Mouse (Mus musculus) stomach, postnatal 0 days (tissue): ENCODE data around the gene 4933402N22Rik. TPM values are rescaled to one million over a fixed set of nuclear protein-coding genes. Genes with fewer than 3 reads are reported as not detected.
"Not testable (repeated sequence)": the region's sequence is repeated elsewhere in the genome, so short reads cannot be mapped to it uniquely, and the experiment has no call there.

Source experiments
- ATAC-seq: fragments of 200-750 bp; cut with Nextera tagmentation; 2 replicates; pipeline ENCODE4 v1.8.0; 2017; ENCODE audit not compliant: low FRiP score, low TSS enrichment
- DNase-seq: peaks from one replicate; pipeline ENCODE4 v3.0.0-alpha.2; 2016; ENCODE audit warnings: low spot score
- H3K27ac ChIP-seq: fragments of 300-500 bp; sonication (generic); replicated peaks from 2 replicates; pipeline ENCODE4 v1.5.1; 2014; ENCODE audit warnings: mild to moderate bottlenecking, control low read depth
- H3K27me3 ChIP-seq: fragments of 300-500 bp; sonication (generic); 2 replicates; pipeline ENCODE4 v1.6.1; 2014; ENCODE audit warnings: low read length; ENCODE audit not compliant: control insufficient read depth, insufficient read depth
- H3K36me3 ChIP-seq: fragments of 300-500 bp; sonication (generic); 2 replicates; pipeline ENCODE4 v1.6.1; 2014; ENCODE audit warnings: low read length, mixed read lengths; ENCODE audit not compliant: control insufficient read depth, insufficient read depth
- H3K4me1 ChIP-seq: fragments of 300-500 bp; sonication (generic); replicated peaks from 2 replicates; pipeline ENCODE4 v1.6.1; 2014; ENCODE audit warnings: antibody characterized with exemption; ENCODE audit not compliant: control insufficient read depth, insufficient read depth
- H3K4me2 ChIP-seq: fragments of 300-500 bp; sonication (generic); replicated peaks from 2 replicates; pipeline ENCODE4 v1.6.1; 2014; ENCODE audit warnings: low read depth, mild to moderate bottlenecking, control low read depth, moderate library complexity
- H3K4me3 ChIP-seq: fragments of 300-500 bp; sonication (generic); 2 replicates; pipeline ENCODE4 v1.5.1; 2014; ENCODE audit warnings: low read depth, low read length, control low read depth
- H3K9ac ChIP-seq: fragments of 300-500 bp; sonication (generic); 2 replicates; pipeline ENCODE4 v1.6.1; 2014; ENCODE audit warnings: mild to moderate bottlenecking, low read length, control low read depth, mixed read lengths
- H3K9me3 ChIP-seq: fragments of 300-500 bp; sonication (generic); 2 replicates; pipeline ENCODE4 v1.6.1; 2016; ENCODE audit warnings: low read length; ENCODE audit not compliant: control insufficient read depth
- WGBS: fragments of 180-500 bp; shearing (Covaris S2); extraction: QIAGEN DNeasy Blood & Tissue Kit; methylation state at CpG from one replicate; pipeline ENCODE4 v1.1.7; 2014; 5-methylcytosine and 5-hydroxymethylcytosine counted together
- polyA plus RNA-seq: library from polyadenylated mRNA; unstranded; fragments of >200 nt; fragmentation: Nextera tagmentation; extraction: Ambion mirVana; gene quantifications from 2 replicates; pipeline ENCODE4 v1.2.1, GENCODE M21; 2015

4933402N22Rik gene
- polyA plus RNA-seq, result not detected in 2 replicates

- not testable (repeated sequence) for H3K4me3 ChIP-seq, H3K27me3 ChIP-seq, H3K4me2 ChIP-seq, H3K9me3 ChIP-seq, ATAC-seq, DNase-seq, H3K9ac ChIP-seq, H3K27ac ChIP-seq, H3K36me3 ChIP-seq, H3K4me1 ChIP-seq
- 100% methylated on average over 1 of the region's 2 CpGs for WGBS
These were observed at the start of gene 4933402N22Rik for GRCm38 (mm10) chr5:11917743-11918142. Gene 4933402N22Rik (plus strand): TSS chr5:11918043.

DNA sequence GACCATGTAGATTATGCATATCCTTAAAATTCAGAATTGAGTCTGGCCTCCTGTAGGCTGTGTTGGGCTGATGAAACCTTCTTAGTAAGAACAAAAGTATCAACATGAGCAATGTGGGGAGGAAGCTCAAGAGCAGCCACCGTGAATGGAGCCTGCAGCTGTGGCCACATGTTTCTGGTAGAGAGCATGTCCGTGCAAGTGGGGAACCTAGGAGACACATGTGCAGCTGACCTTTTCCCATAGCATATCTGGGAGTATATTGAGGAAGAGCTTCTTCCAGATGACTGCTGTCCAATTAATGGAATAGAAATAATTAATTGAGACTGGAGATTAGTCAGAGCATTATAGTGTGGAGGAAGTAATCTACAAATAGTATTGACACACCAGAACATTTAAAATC lies 5.9 kb downstream of the 4933402N22Rik start:
- H3K4me1 ChIP-seq, DNase-seq, ATAC-seq, H3K9me3 ChIP-seq, H3K36me3 ChIP-seq, H3K4me3 ChIP-seq, H3K4me2 ChIP-seq, H3K27ac ChIP-seq, H3K27me3 ChIP-seq, H3K9ac ChIP-seq: not testable (repeated sequence)
- 54% methylated on average over 2 of the region's 2 CpGs for WGBS

Other genes starting within 250 kb of the 4933402N22Rik start
- gene Gm8922, start 236.1 kb upstream of the 4933402N22Rik start, polyA plus RNA-seq, result not detected in 2 replicates
- gene Gm8926, start 147.5 kb upstream of the 4933402N22Rik start, polyA plus RNA-seq, result not detected in 2 replicates
- gene Gm6465, start 72.5 kb upstream of the 4933402N22Rik start, polyA plus RNA-seq, result not detected in 2 replicates